Mouse (Mus musculus) brain, embryonic 18.5 days (tissue): Measurements from ENCODE around the gene Gramd1a.

Experiments
- DNase-seq: peaks from one replicate; pipeline ENCODE4 v3.0.0-alpha.2; 2012; ENCODE audit warnings: low read depth, low spot score

Gramd1a gene

DNA sequence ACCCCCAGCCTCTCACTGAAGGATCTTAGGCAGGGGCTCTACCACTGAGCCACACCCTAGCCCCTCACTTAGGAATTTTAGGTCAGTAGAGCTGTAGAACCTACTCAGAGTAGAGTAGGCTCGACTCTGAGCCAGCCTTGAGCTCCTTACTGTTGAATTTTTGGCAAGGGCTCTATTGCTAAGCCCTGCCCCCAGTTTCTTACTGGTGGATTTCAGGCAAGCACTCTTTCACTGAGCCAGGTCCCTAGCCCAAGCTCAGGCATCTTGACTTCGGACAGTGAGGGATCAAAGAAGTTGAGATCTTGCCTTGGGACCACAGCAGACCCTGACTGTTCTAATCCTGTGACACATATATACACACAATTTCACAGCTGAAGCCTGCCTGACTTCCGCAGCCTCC lies 32.0 kb downstream of the Gramd1a start:
- no peak for DNase-seq

DNA sequence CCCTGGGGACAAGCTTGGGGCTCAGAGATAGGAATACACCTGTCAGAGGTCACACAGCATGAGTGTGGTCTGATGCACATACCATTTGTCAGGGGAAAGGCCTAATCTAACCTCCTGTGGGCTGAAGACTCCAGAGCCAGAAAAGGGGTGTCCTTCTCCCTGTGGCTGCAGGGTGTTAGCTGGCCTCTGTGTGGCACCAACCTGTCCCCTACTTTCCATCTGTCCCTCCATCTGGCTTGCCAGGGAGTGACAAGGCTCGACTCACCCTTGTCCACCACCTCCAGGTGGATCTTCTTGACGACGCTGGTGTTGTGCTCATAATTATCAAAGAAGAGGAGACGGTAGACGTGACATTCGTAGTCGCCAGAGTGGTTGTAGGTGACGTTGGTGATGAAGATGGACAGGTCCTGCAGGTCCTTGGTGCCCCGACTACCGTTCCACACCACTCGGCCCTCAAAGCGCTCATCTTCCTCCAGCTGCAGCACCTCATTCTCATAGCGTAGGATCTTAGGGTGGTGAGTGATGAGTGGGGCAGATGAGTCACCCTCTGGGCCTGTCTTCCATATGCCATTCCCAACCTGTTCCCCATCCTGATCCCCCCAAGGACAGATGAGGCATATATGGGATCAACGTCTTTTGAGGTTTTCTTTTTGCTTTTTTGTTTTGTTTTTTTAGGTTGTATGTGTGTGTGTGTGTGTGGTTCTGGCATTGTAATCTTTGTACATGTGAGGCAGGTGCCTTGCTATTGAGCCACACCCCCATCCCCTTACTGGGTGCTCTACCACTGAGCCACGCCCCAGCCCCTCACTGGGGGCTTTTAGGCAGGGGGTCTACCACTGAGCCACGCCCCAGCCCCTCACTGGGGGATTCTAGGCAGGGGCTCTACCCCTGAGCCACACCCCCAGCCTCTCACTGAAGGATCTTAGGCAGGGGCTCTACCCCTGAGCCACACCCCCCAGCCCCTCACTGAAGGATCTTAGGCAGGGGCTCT lies 32.8 kb downstream of the Gramd1a start:
- DNase-seq, result no peak

- no peak for DNase-seq
Measured at GRCm38 (mm10) chr7:31119556-31119955, 36.1 kb downstream of the Gramd1a start.

- no peak for DNase-seq
Measured at GRCm38 (mm10) chr7:31118486-31118885, 37.2 kb downstream of the Gramd1a start.

- DNase-seq, result no peak
Measured at GRCm38 (mm10) chr7:31117465-31117864, 38.2 kb downstream of the Gramd1a start.

DNA sequence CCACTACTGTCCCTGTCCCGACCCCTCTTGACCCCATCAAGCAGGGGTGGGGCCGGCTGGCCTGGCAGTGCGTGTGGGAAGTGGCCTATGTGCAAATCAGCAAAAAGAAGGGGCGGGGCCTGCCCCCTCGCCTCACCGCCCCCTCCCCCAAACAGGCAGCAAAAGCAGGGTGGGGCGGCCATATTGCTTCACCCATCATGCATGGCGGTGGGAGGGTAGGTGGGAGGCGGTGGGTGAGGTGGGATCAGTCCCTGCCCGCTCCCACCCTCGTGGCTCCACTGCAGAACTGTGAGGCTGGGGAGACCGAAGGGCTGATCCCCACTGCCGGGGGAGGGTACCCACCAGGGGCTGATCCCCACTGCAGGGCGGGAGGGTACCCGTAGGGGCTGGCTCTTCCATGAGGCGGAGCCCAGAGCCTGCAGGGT lies 39.0 kb downstream of the Gramd1a start:
- no peak for DNase-seq

DNA sequence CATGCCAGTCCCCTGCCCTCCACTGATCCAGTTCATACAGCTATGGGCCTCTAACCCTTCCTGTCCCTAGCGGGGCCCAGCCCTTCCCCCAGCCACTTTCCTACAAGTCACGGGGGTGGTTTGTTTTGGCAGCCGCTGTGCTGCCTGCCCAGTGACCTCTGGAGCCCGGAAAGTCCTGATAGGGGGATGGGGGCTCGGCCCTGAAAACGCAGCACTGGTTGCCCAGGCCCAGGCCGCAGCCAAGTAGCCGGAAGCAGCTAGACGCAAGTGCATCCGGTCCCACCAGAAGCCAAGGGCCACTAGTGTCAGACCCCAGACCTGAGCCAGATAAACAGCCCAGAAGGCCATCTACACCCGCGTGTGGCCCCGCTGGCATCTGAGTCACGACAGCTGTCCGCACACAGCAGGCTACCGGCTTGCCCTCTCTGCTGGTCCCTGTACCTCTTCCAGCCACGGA lies 40.1 kb downstream of the Gramd1a start:
- DNase-seq, result no peak

- no peak for DNase-seq
Measured at GRCm38 (mm10) chr7:31115182-31115581, 40.5 kb downstream of the Gramd1a start, which contains the start of gene Hpn. Gene Hpn, minus strand, starts transcription at chr7:31115290.

- no peak for DNase-seq
Measured at GRCm38 (mm10) chr7:31114646-31115045, 41.0 kb downstream of the Gramd1a start.

DNA sequence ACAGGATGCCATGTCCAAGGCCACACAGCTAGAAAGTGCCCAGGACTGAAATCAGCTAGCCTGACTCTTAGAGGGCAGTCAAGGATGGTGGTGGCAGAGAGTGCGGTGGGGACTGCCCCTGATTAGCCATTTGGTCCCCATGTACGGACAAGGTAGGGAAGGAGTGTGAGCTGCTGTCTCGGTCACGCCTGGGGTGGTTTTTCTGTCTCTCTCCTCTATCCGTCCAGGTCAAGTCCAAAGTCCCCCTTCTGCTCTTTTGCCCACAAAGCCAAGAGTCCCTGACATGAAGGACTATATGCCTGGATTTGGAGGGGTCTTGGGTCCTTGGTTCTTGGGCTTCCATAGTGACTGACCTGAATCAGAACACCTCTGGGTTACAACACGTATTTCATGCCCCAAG lies 41.9 kb downstream of the Gramd1a start:
- DNase-seq, result no peak

- no peak for DNase-seq
Measured at GRCm38 (mm10) chr7:31112036-31112435, 43.7 kb downstream of the Gramd1a start.

GRCm38 (mm10) chr7:31110861-31111385 lies 44.8 kb downstream of the Gramd1a start:
- DNase-seq, result no peak

- no peak for DNase-seq
Measured at GRCm38 (mm10) chr7:31109796-31110195, 45.9 kb downstream of the Gramd1a start.

DNA sequence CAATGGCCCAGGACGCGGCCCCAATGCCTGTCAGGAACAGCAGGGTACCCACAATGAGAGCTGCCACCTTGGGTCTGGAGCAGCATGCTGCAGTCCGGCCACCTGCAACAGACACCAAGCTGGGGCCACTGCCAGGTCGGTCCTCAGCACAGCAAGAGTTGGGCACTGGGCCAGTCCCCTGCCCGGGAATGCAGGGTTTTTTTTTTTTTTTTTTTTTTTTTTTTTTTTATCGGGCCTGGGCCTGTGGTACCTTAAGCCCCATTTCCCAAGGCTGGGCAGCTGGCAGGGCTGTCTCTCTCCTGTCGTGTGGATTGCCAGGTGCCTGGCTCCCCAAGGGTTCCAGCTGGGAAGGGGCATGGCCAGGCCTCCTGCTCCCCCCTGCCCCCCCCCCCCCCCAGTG lies 46.6 kb downstream of the Gramd1a start:
- no peak for DNase-seq

DNA sequence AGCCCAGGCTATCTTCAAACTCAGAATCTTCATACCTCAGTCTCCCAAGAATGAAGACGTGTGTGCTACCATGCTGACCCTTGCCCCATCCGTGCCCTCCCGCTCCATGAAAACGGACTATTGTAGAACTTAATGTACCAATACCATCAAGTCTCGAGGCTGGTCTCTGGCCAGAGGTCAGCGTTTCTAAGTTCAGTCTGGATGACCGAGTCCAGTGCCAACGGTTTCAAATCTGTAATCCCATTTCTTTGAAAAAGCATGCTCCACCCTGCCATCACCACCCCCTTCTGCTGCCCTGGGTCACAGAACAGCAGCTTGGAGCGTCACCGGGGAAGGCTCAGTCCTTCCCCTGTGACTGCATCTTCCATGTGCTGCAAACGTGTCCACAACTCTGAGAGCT lies 47.9 kb downstream of the Gramd1a start:
- DNase-seq, result no peak

DNA sequence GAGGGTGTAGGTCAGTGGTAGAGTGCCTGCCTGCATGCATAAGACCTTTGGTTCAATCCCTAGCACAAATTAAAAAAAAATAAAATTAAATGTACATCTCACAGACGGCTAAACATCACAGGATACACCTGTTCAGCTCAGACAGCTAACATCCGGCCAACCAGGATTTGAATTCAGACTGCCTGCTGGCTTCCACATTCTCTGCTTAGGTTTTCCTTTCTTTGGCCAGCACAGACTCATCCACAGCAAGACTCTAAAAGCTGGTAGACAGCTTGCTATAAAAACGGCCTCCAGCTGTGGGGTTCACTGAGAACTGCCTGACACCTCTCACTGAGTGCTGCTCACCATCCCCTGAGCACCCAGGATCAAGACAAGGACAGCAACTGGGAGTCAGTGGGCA lies 49.5 kb downstream of the Gramd1a start:
- DNase-seq, result no peak

- no peak for DNase-seq
Measured at GRCm38 (mm10) chr7:31105061-31105768, 50.5 kb downstream of the Gramd1a start.

GRCm38 (mm10) chr7:31100786-31101185 lies 54.9 kb downstream of the Gramd1a start:
- no peak for DNase-seq

DNA sequence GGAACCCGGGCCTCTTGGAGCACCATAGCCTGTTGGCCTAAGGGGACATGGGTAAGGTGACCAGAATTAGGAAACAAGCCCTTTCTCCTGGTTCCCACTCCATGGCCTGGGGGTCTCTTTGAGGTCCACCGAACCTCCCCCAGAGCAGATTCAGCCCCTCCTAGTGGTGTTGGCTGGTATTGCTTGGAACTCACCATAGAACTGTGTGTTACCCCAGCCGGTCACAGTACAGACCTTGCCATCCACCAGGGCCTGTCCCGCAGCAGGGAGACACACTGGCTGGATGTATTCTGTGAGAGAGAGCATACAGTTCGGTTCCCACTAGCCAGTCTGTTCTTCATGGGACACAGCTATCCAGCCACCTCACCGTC lies 56.1 kb downstream of the Gramd1a start:
- no peak for DNase-seq

- DNase-seq, result no peak
Measured at GRCm38 (mm10) chr7:31098697-31099611, 56.7 kb downstream of the Gramd1a start.

DNA sequence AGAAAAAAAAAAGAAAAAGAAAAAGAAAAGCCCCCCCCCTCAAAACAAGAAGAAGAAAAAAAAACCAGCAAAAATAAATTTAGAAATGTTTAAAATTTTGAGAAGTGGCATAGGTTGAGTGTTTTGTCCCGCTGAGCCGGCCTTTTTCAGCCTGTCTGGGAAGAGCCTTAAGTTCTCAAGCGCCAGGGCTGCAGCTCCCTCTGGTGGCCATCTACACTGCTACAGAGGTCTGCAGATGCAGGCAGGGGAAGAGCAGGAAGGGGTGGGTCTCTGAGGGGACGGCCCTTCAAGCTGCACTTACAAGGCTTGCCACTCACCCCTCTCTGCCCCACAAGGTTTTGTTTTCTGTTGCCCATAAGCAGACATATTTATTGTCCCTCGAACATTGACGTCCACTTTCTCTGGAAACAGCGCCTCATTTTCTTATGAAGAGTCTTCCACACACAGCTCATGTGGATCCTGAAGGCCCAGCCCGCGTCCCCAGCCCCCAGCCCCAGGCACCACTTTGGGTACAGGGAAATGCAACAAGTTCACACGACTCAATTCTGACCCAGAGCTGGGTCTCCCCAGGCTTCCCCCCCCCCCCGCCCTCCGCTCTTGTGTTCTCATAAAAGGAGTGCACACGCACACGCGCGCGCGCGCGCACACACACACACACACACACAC lies 58.0 kb downstream of the Gramd1a start:
- DNase-seq, result peak; percentile 74
